Mouse (Mus musculus) embryonic fibroblast, embryonic 13.5 days (primary cell): ENCODE data around the gene Gcc2.

Experiments
- CTCF ChIP-seq: IDR thresholded peaks from 2 replicates; pipeline ENCODE4 v1.5.1; 2011; ENCODE audit warnings: mild to moderate bottlenecking, control low read depth, low read length, moderate library complexity, borderline replicate concordance; ENCODE audit not compliant: insufficient read depth
- POLR2A ChIP-seq: IDR thresholded peaks from 2 replicates; pipeline ENCODE4 v1.6.1; 2011; ENCODE audit warnings: low read depth, mild to moderate bottlenecking, control low read depth, low read length, moderate library complexity

DNA sequence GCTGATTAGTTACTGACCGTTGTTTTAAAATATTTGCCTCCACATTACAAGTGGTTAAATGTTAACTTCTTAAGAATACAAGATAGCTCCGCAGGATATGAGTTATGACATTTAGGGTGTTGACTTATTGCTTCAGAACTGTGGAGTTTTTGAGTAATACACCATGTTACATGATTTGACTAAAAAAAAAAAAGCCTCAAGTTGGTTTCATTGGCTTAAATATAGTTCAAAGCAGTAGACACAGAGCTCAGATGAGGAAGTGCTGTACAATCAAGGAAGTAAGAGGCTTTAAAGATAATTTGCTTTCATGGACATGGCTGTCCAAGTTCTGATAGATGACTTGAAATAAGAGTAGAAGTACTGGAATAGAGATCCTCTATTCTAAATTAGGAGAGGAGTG lies 96.4 kb downstream of the Gcc2 start:
- TF ChIP-seq POLR2A, result no peak
- no peak for TF ChIP-seq CTCF
